In genomic region chr17:79714368-79714895, GRCm38 (mm10) we compare ENCODE assay signal across 8 mouse cellular contexts. TPM values are rescaled to one million over a fixed set of nuclear protein-coding genes. Genes with fewer than 3 reads are reported as not detected.
A peak's percentile ranks its signal among the peaks of the same experiment; 100 is the strongest.
DNase-seq lines count a peak whose midpoint lies in the region; ATAC-seq and TF ChIP-seq lines count a peak whose summit lies in the region.

No protein-coding gene starts in this region.

- no peak for TF ChIP-seq CTCF in embryonic fibroblast, embryonic 13.5 days (IDR thresholded peaks at IDR 0.05; ENCODE audit: borderline replicate concordance, insufficient read depth, low read length)

- DNase-seq in liver, embryonic 11.5 days (ENCODE audit: low spot score), result no peak
- no peak for DNase-seq in liver
- peak; percentile 65 for DNase-seq in limb, embryonic 10.5 days (ENCODE audit: low spot score)
- DNase-seq in retina, embryonic 14.5 days (ENCODE audit: low spot score), result peak; percentile 38
- no peak for DNase-seq in frontal cortex, postnatal 36 days (ENCODE audit: low spot score in 2 of 2)
- DNase-seq in left cerebral cortex, postnatal 10 days (ENCODE audit: extremely low spot score in 1 of 2, low spot score in 2 of 2), result no peak
- no peak for DNase-seq in lung, postnatal 14 days

- H3K27ac ChIP-seq in liver, embryonic 11.5 days (ENCODE audit: low read depth, low read length), result no peak overlapping the region
- H3K27ac ChIP-seq in embryonic fibroblast, embryonic 13.5 days (ENCODE audit: insufficient read depth, low read length), result peak overlapping the region; percentile 97
- peak overlapping the region; percentile 85 for H3K27ac ChIP-seq in limb, embryonic 10.5 days

- intact Hi-C loops in left cerebral cortex, postnatal 10 days (cut with DNase I), result loop anchor here (5.0 kb wide), 1 partner anchor 123 kb away; no protein-coding TSS in a partner anchor

- no peaks in the 10 kb centered on the region for H3K36me3 ChIP-seq in liver, embryonic 11.5 days (ENCODE audit: control insufficient read depth, insufficient read depth, low read length)
- no peaks in the 10 kb centered on the region for H3K36me3 ChIP-seq in limb, embryonic 10.5 days

- no peak for ATAC-seq in liver, embryonic 11.5 days (replicated peaks; ENCODE audit: low FRiP score)

- H3K4me2 ChIP-seq in liver, embryonic 11.5 days, result peak overlapping the region; percentile 80

- WGBS in liver, embryonic 11.5 days, result 4% methylated on average over 16 of the region's 16 CpGs
- under 1% methylated on average over 16 of the region's 16 CpGs for WGBS in limb, embryonic 10.5 days

- TF ChIP-seq POLR2A in embryonic fibroblast, embryonic 13.5 days (IDR thresholded peaks at IDR 0.05; ENCODE audit: low read depth, low read length), result peak; percentile 58; the same call in 1 of the 2 replicates

- H3K27me3 ChIP-seq in liver, embryonic 11.5 days (replicated peaks; ENCODE audit: control insufficient read depth, insufficient read depth, low read length), result peaks cover 69% of the 10 kb centered on the region
- H3K27me3 ChIP-seq in limb, embryonic 10.5 days (ENCODE audit: low read depth, poor library complexity, severe bottlenecking), result peaks cover 78% of the 10 kb centered on the region

- no peaks in the 10 kb centered on the region for H3K9me3 ChIP-seq in liver, embryonic 11.5 days (ENCODE audit: control insufficient read depth, low read length)
- H3K9me3 ChIP-seq in limb, embryonic 10.5 days (replicated peaks), result no peaks in the 10 kb centered on the region

- H3K4me1 ChIP-seq in liver, embryonic 11.5 days (replicated peaks; ENCODE audit: control insufficient read depth, insufficient read depth, low read length), result peaks cover 15% of the 10 kb centered on the region; the same call in 1 of the 2 replicates
- H3K4me1 ChIP-seq in embryonic fibroblast, embryonic 13.5 days (ENCODE audit: control insufficient read depth, insufficient read depth, low read length), result 0 out of 2 replicates have a peak, but pooled peaks cover 3% of the 10 kb centered on the region
- peaks cover 43% of the 10 kb centered on the region for H3K4me1 ChIP-seq in limb, embryonic 10.5 days

- peak overlapping the region; percentile 38; the same call in 1 of the 2 replicates for H3K9ac ChIP-seq in liver, embryonic 11.5 days (ENCODE audit: low read depth, low read length)

- H3K4me3 ChIP-seq in liver, embryonic 11.5 days (ENCODE audit: low read depth, low read length), result peak overlapping the region; percentile 43
- H3K4me3 ChIP-seq in embryonic fibroblast, embryonic 13.5 days (ENCODE audit: insufficient read depth, low read length), result peak overlapping the region; percentile 47
- H3K4me3 ChIP-seq in limb, embryonic 10.5 days, result peak overlapping the region; percentile 55

RNA-seq across cellular contexts. Expression of gene Cyp1b1, which starts 0.4 kb away (rescaled TPM):
- polyA plus RNA-seq in liver, embryonic 11.5 days (2014; fragmentation: Nextera tagmentation; extraction: Ambion mirVana), result 6.9 and 10.2 TPM in 2 replicates
- polyA plus RNA-seq in embryonic fibroblast, embryonic 13.5 days (2011; ENCODE audit: insufficient read length, low read depth, missing spikeins), result 527 and 533 TPM in 2 replicates
- 5.0 and 7.5 TPM in 2 replicates for polyA plus RNA-seq in limb, embryonic 10.5 days (2016; fragmentation: Nextera tagmentation; extraction: Ambion mirVana)
- 1 to 10 TPM; 3.9 to 4.1 TPM for total RNA-seq in left cerebral cortex, postnatal 10 days (2021)

Comparison
In these comparisons a context has a peak if more than half of its experiments do, and no peak if none do; other contexts are left out.
1. DNase-seq: peak in limb, embryonic 10.5 days (single experiment) and retina, embryonic 14.5 days (single experiment); none in liver, embryonic 11.5 days (single experiment), liver (single experiment), frontal cortex, postnatal 36 days (0 of 2), left cerebral cortex, postnatal 10 days (0 of 2) and lung, postnatal 14 days (single experiment).
2. RNA of gene Cyp1b1, which starts 0.4 kb away (polyA plus RNA-seq): 527 to 533 TPM in embryonic fibroblast, embryonic 13.5 days; 6.9 to 10.2 TPM in liver, embryonic 11.5 days and 5.0 to 7.5 TPM in limb, embryonic 10.5 days; every median in the first group is over 10 times any median in the second.
3. Peak in every context shown above with its lines, with median percentiles within 50 percentile points of each other: H3K4me3 ChIP-seq.